Mouse (Mus musculus): ENCODE measurements at regions not wholly inside any gene's neighbourhood (a gene's known extent, or its start where the extent isn't known, plus 50 kb on each side); places are given as distances from the start of the nearest gene placed in this dataset.

- ATAC-seq (ENCODE audit: low FRiP score) (no peak), DNase-seq (ENCODE audit: low spot score) (no peak)
- Histone ChIP-seq H3K27me3 (ENCODE audit: control insufficient read depth, insufficient read depth, low read length) (no peaks in the 10 kb centered on the region), H3K9me3 (ENCODE audit: control insufficient read depth, low read length) (peaks cover 9% of the 10 kb centered on the region; the same call in 1 of the 2 replicates), H3K4me3 (replicated peaks; ENCODE audit: low read length) (no peak overlapping the region), H3K4me2 (replicated peaks) (no peak overlapping the region), H3K4me1 (replicated peaks; ENCODE audit: control insufficient read depth, insufficient read depth, low read length) (no peaks in the 10 kb centered on the region), H3K9ac (no peak overlapping the region), H3K27ac (no peak overlapping the region), H3K36me3 (replicated peaks; ENCODE audit: control insufficient read depth, insufficient read depth) (no peaks in the 10 kb centered on the region)
- 67% methylated on average over 1 of the region's 1 CpGs for WGBS
Measured at GRCm38 (mm10) chr9:91253886-91254285, 108.3 kb upstream of the Zic4 start.

- Histone ChIP-seq H3K9me3 (ENCODE audit: control insufficient read depth, low read length) (no peaks in the 10 kb centered on the region), H3K27ac (no peak overlapping the region), H3K36me3 (replicated peaks; ENCODE audit: control insufficient read depth, insufficient read depth) (no peaks in the 10 kb centered on the region), H3K9ac (no peak overlapping the region), H3K4me2 (replicated peaks) (no peak overlapping the region), H3K27me3 (ENCODE audit: control insufficient read depth, insufficient read depth, low read length) (no peaks in the 10 kb centered on the region), H3K4me3 (replicated peaks; ENCODE audit: low read length) (no peak overlapping the region), H3K4me1 (replicated peaks; ENCODE audit: control insufficient read depth, insufficient read depth, low read length) (no peaks in the 10 kb centered on the region)
- no peak for ATAC-seq (ENCODE audit: low FRiP score)
- WGBS, result 69% methylated on average over 3 of the region's 3 CpGs
- no peak for DNase-seq (ENCODE audit: low spot score)
Measured at GRCm38 (mm10) chr9:91291340-91291739, 70.9 kb upstream of the Zic4 start.
